Mouse (Mus musculus): ENCODE data around the gene Rab3c. TPM values are rescaled to one million over a fixed set of nuclear protein-coding genes. Genes with fewer than 3 reads are reported as not detected.

Gene Rab3c
- 2.4 and 2.6 TPM in 2 replicates for polyA plus RNA-seq (2015; fragmentation: Nextera tagmentation; extraction: Ambion mirVana)

DNA sequence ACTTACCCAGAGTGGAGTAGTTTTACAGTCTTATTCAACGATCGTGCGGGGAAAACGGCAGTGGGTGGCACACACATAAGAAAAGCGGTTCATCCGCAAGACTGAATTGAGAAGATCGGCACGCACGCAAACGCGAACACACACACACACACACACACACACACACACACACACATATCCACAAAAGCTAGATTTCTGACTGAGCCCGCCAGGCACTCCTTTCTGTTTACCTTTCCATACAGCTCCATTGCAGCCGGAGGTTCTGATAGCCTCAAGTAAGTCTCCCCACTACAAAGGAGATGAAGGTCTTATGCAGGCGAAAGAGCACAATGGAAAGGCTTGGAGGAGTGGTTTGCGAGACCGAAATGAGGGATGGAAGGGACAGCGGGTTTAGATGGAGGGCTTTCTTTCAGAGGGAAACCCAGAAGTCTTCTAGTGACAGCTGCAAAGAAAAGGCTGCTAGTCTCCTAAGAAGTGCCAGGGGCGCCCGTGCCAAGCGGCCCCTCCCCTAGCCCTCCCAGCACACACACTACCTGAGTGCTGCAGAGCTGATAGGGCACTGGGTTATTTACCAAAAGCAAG, at the start of gene Rab3c:
TSS of gene Rab3c (minus strand) at position 434 of the 582 bp plus-strand sequence.
- Histone ChIP-seq H3K4me1 (peaks cover 11% of the 10 kb centered on the region; the same call in 1 of the 2 replicates), H3K27ac (no peak within 1 kb of the TSS), H3K4me2 (peak within 1 kb of the TSS; percentile 78), H3K36me3 (no peaks in the 10 kb centered on the region), H3K27me3 (peaks cover 20% of the 10 kb centered on the region), H3K9ac (peak within 1 kb of the TSS; percentile 41; the same call in 1 of the 2 replicates), H3K4me3 (peak within 1 kb of the TSS; percentile 49), H3K9me3 (no peaks in the 10 kb centered on the region)
- WGBS: 1% methylated on average over 20 of the region's 20 CpGs
- ATAC-seq (ENCODE audit: insufficient number of reproducible peaks, insufficient read depth, low FRiP score, low TSS enrichment, low read depth): no peak

DNA sequence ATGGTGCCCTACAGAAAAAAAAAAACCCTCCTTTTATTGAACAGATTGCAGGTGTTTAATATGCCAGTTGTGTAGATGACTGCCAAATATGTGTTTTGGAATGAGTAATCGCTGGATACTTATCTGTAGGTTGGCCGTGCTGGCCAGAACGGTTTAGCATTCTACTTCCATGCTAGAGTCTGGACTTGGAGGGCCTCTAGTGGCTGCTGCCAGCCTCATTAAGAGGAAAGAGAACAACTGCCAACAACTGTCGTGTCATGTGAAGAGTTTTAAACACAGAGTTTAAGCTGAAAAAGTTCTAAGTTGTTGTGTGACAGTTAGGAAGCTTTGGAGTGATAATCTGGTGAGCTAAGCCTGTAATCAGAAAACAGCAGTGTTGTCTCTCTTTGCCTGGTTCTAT, 38.0 kb upstream of the Rab3c start:
- ATAC-seq (ENCODE audit: insufficient number of reproducible peaks, insufficient read depth, low FRiP score, low TSS enrichment, low read depth): no peak

DNA sequence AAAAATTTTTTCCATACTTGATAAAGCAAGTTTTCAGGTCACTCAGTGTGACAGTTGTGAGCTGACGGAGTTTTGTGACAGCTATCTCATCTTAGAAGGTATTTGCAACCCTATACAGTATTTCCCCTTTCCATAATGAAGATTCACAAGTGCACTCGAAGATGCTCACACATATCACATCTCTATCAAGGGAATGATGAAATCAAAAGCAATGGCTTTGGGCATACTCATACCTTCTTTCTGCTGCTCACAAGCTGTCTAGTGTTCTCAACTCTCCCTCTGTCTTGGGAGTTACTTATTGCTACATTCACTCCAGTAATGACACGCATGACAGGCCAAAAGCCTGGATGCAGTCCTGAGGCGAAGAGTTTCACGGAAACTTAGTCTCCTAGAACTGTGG, 26.4 kb upstream of the Rab3c start:
- Histone ChIP-seq H3K36me3 (no peaks in the 10 kb centered on the region), H3K4me1 (no peaks in the 10 kb centered on the region), H3K9ac (no peak overlapping the region), H3K4me3 (no peak overlapping the region), H3K27ac (no peak overlapping the region), H3K4me2 (no peak overlapping the region), H3K9me3 (no peaks in the 10 kb centered on the region), H3K27me3 (no peaks in the 10 kb centered on the region)
- 80% methylated on average over 5 of the region's 5 CpGs for WGBS
- ATAC-seq (ENCODE audit: insufficient number of reproducible peaks, insufficient read depth, low FRiP score, low TSS enrichment, low read depth): no peak

More for the DNA sequence above, 38.0 kb upstream of the Rab3c start:
- no peaks in the 10 kb centered on the region for H3K36me3 ChIP-seq
- H3K4me1 ChIP-seq: no peaks in the 10 kb centered on the region
- H3K9ac ChIP-seq: no peak overlapping the region
- no peaks in the 10 kb centered on the region for H3K9me3 ChIP-seq
- H3K27me3 ChIP-seq: no peaks in the 10 kb centered on the region
- no peak overlapping the region for H3K4me2 ChIP-seq
- no peak overlapping the region for H3K27ac ChIP-seq
- WGBS: 73% methylated on average over 4 of the region's 4 CpGs
- H3K4me3 ChIP-seq: no peak overlapping the region

DNA sequence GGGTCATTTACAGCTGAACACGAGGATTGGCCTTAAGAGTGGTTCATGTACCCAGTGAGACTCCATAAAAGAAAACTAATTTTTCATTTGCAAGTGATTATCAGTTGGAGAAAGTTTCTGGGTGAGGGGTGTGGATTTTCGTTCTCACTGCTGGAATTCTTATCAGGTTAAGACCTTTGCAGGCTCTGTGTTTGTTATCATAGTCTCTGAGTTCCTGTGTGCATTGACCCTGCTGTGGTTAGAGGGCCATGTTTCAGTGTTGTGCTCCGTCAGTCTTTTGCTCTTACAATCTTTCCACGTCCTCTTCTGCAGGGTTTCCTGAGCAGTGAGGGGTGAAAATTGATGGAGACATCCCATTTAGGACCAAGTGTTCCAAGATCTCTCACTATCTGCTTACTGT, 16.3 kb upstream of the Rab3c start:
- Histone ChIP-seq H3K4me1 (no peaks in the 10 kb centered on the region), H3K27ac (no peak overlapping the region), H3K4me3 (no peak overlapping the region), H3K27me3 (no peaks in the 10 kb centered on the region), H3K36me3 (no peaks in the 10 kb centered on the region), H3K9me3 (no peaks in the 10 kb centered on the region), H3K9ac (no peak overlapping the region), H3K4me2 (no peak overlapping the region)
- 62% methylated on average over 4 of the region's 4 CpGs for WGBS
- no peak for ATAC-seq (ENCODE audit: insufficient number of reproducible peaks, insufficient read depth, low FRiP score, low TSS enrichment, low read depth)

DNA sequence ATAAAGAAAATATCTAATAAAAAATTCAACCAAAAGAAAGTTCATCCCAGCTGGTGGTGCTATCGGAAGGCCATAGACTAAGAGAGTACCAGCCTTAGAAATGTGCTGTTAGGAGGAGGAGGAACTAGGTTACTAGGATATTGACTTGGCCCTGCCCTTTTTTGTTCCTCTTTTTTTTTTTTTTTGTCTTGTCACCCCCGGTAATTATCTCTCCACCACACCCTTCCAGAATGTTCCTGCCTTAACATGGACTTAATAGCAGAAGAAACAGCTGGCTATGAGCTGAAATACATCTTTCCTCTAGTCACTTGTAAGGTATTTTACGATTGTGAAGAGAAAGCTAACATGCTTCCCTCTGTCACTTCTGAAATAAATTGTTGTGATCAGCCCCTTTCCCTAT, 7.7 kb upstream of the Rab3c start:
- no peak overlapping the region for H3K4me3 ChIP-seq
- no peak for ATAC-seq (ENCODE audit: insufficient number of reproducible peaks, insufficient read depth, low FRiP score, low TSS enrichment, low read depth)
- no peaks in the 10 kb centered on the region for H3K36me3 ChIP-seq
- WGBS: 82% methylated on average over 3 of the region's 3 CpGs
- H3K9me3 ChIP-seq: no peaks in the 10 kb centered on the region
- no peak overlapping the region for H3K4me2 ChIP-seq
- no peak overlapping the region for H3K9ac ChIP-seq
- H3K4me1 ChIP-seq: no peaks in the 10 kb centered on the region
- H3K27me3 ChIP-seq: no peaks in the 10 kb centered on the region
- H3K27ac ChIP-seq: no peak overlapping the region

DNA sequence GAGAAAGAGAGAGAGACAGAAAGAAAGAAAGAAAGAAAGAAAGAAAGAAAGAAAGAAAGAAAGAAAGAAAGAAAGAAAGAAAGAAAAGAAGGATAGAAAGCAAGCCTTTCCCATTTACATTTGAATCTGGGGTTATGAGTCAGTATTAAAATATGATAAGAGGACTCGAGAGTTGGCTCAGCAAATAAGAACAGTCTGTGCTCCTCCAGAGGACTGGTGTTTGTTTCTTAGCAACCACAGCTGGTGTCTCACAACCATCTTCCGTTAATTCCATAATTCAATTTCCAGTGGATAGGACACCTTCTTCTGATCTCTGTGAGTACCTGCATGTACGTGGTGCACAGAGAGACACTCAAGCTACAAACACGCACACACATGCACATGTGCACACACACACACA, 3.0 kb upstream of the Rab3c start:
- Histone ChIP-seq H3K9ac (no peak overlapping the region), H3K4me2 (no peak overlapping the region), H3K9me3 (no peaks in the 10 kb centered on the region), H3K4me3 (no peak overlapping the region), H3K36me3 (no peaks in the 10 kb centered on the region), H3K27ac (no peak overlapping the region), H3K4me1 (peaks cover 11% of the 10 kb centered on the region; the same call in 1 of the 2 replicates), H3K27me3 (peaks cover 20% of the 10 kb centered on the region)
- no peak for ATAC-seq (ENCODE audit: insufficient number of reproducible peaks, insufficient read depth, low FRiP score, low TSS enrichment, low read depth)
- WGBS: 60% methylated on average over 4 of the region's 4 CpGs

DNA sequence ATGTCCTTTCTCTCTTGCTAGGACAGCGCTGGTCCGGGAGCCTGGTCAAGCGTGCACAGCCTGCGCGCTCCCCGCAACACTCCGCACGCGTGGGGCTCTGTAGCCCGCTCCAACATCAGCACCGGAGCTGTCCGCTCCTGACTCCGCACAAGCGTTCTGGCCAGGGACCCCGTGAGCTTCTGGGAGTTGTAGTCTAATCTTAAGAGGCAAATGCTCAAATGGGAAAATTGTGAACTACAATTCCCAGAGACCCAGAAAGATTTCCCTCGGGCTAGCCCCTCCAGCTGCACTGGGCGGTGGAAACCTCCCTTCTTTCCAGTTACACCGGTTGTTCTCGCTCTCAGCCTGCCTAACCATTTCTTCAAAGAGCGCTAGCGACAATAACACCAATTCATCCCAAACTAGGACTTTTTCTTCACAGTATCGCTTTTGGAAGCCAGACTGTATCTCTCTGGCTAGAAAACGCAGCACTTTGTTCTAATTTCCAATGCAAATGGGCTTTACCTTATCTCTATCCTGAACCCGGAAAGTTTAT, 701 bp downstream of the Rab3c start:
- under 1% methylated on average over 24 of the region's 24 CpGs for WGBS
- Histone ChIP-seq H3K4me2 (peak overlapping the region; percentile 78), H3K27me3 (peaks cover 20% of the 10 kb centered on the region), H3K9ac (peak overlapping the region; percentile 41; the same call in 1 of the 2 replicates), H3K9me3 (no peaks in the 10 kb centered on the region), H3K36me3 (no peaks in the 10 kb centered on the region), H3K4me1 (peaks cover 11% of the 10 kb centered on the region; the same call in 1 of the 2 replicates), H3K4me3 (peak overlapping the region; percentile 49), H3K27ac (no peak overlapping the region)
- peak; percentile 80 for ATAC-seq (ENCODE audit: insufficient number of reproducible peaks, insufficient read depth, low FRiP score, low TSS enrichment, low read depth)

DNA sequence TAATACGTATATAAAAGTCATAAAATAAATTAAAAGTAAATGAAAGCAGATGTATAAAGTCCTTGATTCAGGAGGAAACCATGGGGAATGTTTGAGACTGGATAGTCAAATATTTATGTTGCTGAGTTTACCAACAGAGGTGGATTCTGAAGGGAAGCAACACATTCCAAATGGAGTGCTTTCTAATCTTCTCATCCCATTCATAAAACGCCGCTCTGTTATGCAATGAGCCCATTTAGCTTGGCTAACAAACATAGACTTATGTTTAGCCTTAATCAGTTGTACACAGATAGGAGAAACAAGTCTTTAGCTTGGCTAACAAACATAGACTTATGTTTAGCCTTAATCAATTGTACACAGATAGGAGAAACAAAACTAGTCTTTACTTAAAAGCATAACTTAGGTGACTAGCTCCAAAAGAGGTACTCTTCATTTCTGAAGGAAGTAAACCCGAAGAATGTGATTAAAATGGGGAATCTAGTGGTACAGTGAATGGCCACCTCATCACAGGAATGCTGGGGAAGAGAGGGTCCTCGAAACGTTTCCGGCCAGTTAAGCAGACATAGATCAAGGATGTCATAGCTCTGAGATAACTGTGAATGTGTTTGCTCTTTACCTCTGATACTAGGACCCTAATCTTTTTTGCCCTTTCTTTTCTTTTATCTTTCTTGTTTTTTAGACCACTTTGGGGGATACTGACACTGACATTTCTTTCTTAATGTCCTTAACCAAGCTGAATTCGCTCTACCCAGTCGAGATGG, 1.6 kb downstream of the Rab3c start:
- H3K4me1 ChIP-seq: peaks cover 11% of the 10 kb centered on the region; the same call in 1 of the 2 replicates
- no peak overlapping the region for H3K27ac ChIP-seq
- no peak overlapping the region for H3K4me3 ChIP-seq
- H3K9me3 ChIP-seq: no peaks in the 10 kb centered on the region
- peaks cover 20% of the 10 kb centered on the region for H3K27me3 ChIP-seq
- WGBS: 59% methylated on average over 9 of the region's 9 CpGs
- ATAC-seq (ENCODE audit: insufficient number of reproducible peaks, insufficient read depth, low FRiP score, low TSS enrichment, low read depth): no peak
- H3K36me3 ChIP-seq: no peaks in the 10 kb centered on the region
- peak overlapping the region; percentile 78; the same call in 1 of the 2 replicates for H3K4me2 ChIP-seq
- H3K9ac ChIP-seq: no peak overlapping the region

DNA sequence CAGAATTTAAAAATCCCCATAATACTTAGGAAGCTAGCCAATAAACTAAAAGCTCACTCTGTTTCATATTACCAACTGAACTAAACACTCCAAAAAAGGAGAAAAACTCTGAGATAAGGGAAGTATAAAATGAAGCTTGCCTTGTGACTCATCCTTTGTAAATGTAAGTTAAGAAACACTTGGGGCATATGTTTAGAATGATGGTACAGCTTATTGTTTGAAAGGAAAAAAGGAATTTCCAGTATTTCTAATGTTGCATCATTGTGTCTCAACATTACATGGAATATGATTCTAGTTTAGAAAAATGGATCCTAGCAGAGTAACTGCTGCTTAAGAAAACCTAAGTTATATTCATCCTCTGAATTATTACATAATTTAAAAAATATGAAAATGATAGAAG, 3.1 kb downstream of the Rab3c start:
- Histone ChIP-seq H3K36me3 (no peaks in the 10 kb centered on the region), H3K4me2 (no peak overlapping the region), H3K9ac (no peak overlapping the region), H3K4me1 (peaks cover 11% of the 10 kb centered on the region; the same call in 1 of the 2 replicates), H3K4me3 (no peak overlapping the region), H3K27ac (no peak overlapping the region), H3K9me3 (no peaks in the 10 kb centered on the region), H3K27me3 (peaks cover 20% of the 10 kb centered on the region)
- ATAC-seq (ENCODE audit: insufficient number of reproducible peaks, insufficient read depth, low FRiP score, low TSS enrichment, low read depth): no peak

DNA sequence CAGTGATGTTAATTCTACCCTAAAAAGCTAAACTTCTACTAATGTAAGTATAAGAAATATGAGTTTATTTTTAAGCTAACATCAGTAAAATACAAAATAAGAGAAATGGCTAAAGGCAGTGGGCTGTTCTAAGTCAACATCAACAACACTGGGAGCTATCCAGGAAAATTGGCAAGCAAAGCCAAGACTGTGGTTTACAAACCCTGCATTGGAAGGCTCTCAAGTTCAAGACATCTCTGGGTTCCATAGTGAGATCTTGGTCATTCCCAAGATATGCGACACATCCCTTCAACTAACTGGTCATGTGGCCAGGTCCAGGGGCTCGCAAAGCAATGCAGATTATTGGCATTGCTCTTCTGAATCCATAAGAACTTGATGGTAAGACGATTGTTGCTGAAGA, 5.3 kb downstream of the Rab3c start:
- 78% methylated on average over 3 of the region's 3 CpGs for WGBS

DNA sequence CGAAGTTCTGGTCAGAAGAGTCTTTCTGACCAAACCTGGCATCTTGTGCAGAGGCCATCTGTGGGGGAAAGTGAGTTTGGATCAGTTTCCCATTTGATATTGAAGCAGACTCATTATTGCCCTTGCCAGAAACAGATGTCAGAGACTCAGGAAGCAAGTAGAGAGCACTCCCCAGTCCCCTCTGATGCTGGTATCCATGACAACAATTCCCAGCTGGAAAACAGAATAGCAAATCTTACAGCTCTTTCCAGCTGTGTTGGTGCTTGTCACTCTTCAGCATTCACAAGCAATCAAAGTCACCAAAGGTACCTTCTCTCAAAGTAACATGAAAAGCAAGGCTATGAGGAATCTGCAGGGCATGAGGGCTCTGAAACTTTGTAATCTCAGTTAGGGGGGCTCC, 20.1 kb downstream of the Rab3c start:
- H3K27ac ChIP-seq: no peak overlapping the region
- no peak overlapping the region for H3K4me3 ChIP-seq
- no peak overlapping the region for H3K4me2 ChIP-seq
- H3K9ac ChIP-seq: no peak overlapping the region
- H3K9me3 ChIP-seq: no peaks in the 10 kb centered on the region
- H3K4me1 ChIP-seq: peaks cover 7% of the 10 kb centered on the region
- H3K36me3 ChIP-seq: no peaks in the 10 kb centered on the region
- WGBS: 37% methylated on average over 1 of the region's 1 CpGs
- H3K27me3 ChIP-seq: no peaks in the 10 kb centered on the region
- no peak for ATAC-seq (ENCODE audit: insufficient number of reproducible peaks, insufficient read depth, low FRiP score, low TSS enrichment, low read depth)

More for the DNA sequence above, 5.3 kb downstream of the Rab3c start:
- ATAC-seq (ENCODE audit: insufficient number of reproducible peaks, insufficient read depth, low FRiP score, low TSS enrichment, low read depth): no peak
- no peak overlapping the region for H3K4me3 ChIP-seq
- peaks cover 11% of the 10 kb centered on the region for H3K27me3 ChIP-seq
- H3K4me2 ChIP-seq: no peak overlapping the region
- no peaks in the 10 kb centered on the region for H3K36me3 ChIP-seq
- H3K27ac ChIP-seq: no peak overlapping the region
- no peaks in the 10 kb centered on the region for H3K9me3 ChIP-seq
- H3K9ac ChIP-seq: no peak overlapping the region
- peaks cover 5% of the 10 kb centered on the region; the same call in 1 of the 2 replicates for H3K4me1 ChIP-seq

DNA sequence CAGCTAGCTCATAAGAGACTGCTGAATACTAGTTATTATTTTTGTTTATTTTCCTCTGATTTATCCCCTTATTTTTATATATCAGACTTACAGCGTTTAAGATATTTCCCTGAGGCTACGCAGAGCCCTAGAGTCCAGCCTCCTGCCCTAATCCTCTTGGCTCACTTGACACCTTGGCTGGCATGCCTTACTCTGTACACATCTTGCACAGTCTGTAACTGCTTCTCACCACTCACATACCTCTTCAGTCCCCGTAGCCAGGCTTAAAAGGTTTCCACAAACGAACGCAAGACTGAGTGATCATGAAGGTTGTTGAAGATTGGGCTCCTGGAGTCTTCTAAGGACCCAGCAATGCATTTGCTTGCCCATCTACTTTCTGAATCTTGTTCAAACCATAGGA, 29.3 kb downstream of the Rab3c start:
- ATAC-seq (ENCODE audit: insufficient number of reproducible peaks, insufficient read depth, low FRiP score, low TSS enrichment, low read depth): no peak
- Histone ChIP-seq H3K4me3 (no peak overlapping the region), H3K4me1 (no peaks in the 10 kb centered on the region), H3K9me3 (no peaks in the 10 kb centered on the region), H3K4me2 (no peak overlapping the region), H3K9ac (no peak overlapping the region), H3K27ac (no peak overlapping the region), H3K27me3 (no peaks in the 10 kb centered on the region), H3K36me3 (no peaks in the 10 kb centered on the region)
- 85% methylated on average over 5 of the region's 5 CpGs for WGBS

All from embryonic facial prominence, embryonic 13.5 days (tissue).